Mouse (Mus musculus) neural tube, embryonic 12.5 days (tissue): Measurements from ENCODE around the gene Rbm42. TPM values are rescaled to one million over a fixed set of nuclear protein-coding genes. Genes with fewer than 3 reads are reported as not detected.

Source experiments
- ATAC-seq: fragments of 200-750 bp; cut with Nextera tagmentation; 2 replicates; pipeline ENCODE4 v1.8.0; 2017; ENCODE audit warnings: low read depth, mild to moderate bottlenecking, moderate TSS enrichment, moderate library complexity; ENCODE audit not compliant: low FRiP score
- H3K27ac ChIP-seq: fragments of 300-500 bp; sonication (generic); 2 replicates; pipeline ENCODE4 v1.5.1; 2016
- H3K27me3 ChIP-seq: fragments of 300-500 bp; sonication (generic); replicated peaks from 2 replicates; pipeline ENCODE4 v1.6.1; 2016; ENCODE audit warnings: mild to moderate bottlenecking
- H3K36me3 ChIP-seq: fragments of 300-500 bp; sonication (generic); 2 replicates; pipeline ENCODE4 v1.6.1; 2016; ENCODE audit warnings: mild to moderate bottlenecking
- H3K4me1 ChIP-seq: fragments of 300-500 bp; sonication (generic); 2 replicates; pipeline ENCODE4 v1.6.1; 2016
- H3K4me2 ChIP-seq: fragments of 300-500 bp; sonication (generic); replicated peaks from 2 replicates; pipeline ENCODE4 v1.6.1; 2016; ENCODE audit warnings: mild to moderate bottlenecking
- H3K4me3 ChIP-seq: fragments of 300-500 bp; sonication (generic); 2 replicates; pipeline ENCODE4 v1.5.1; 2016
- H3K9ac ChIP-seq: fragments of 300-500 bp; sonication (generic); 2 replicates; pipeline ENCODE4 v1.6.1; 2016; ENCODE audit warnings: mild to moderate bottlenecking
- H3K9me3 ChIP-seq: fragments of 300-500 bp; sonication (generic); 2 replicates; pipeline ENCODE4 v1.6.1; 2016; ENCODE audit warnings: mild to moderate bottlenecking
- WGBS: fragments of 180-500 bp; shearing (Covaris S2); methylation state at CpG from one replicate; pipeline ENCODE4 v1.1.7; 2016; 5-methylcytosine and 5-hydroxymethylcytosine counted together
- polyA plus RNA-seq: library from polyadenylated mRNA; unstranded; fragments of >200 nt; fragmentation: Nextera tagmentation; extraction: Ambion mirVana; gene quantifications from 2 replicates; pipeline ENCODE4 v1.2.1, GENCODE M21; 2016

Gene Rbm42
- polyA plus RNA-seq, 1 experiment from 2014 or later, result 167 TPM

- Histone ChIP-seq H3K4me2 (no peak overlapping the region), H3K4me3 (no peak overlapping the region), H3K27ac (no peak overlapping the region), H3K9ac (no peak overlapping the region), H3K27me3 (peaks cover 27% of the 10 kb centered on the region), H3K36me3 (peaks cover 45% of the 10 kb centered on the region), H3K4me1 (0 out of 2 replicates have a peak, but pooled peaks cover 5% of the 10 kb centered on the region), H3K9me3 (no peaks in the 10 kb centered on the region)
- ATAC-seq, result no peak
- 23% methylated on average over 4 of the region's 4 CpGs for WGBS
Measured at GRCm38 (mm10) chr7:30639083-30639482, 11.0 kb downstream of the Rbm42 start.

- WGBS, result 28% methylated on average over 11 of the region's 11 CpGs
Measured at GRCm38 (mm10) chr7:30636395-30636794, 13.7 kb downstream of the Rbm42 start.

DNA sequence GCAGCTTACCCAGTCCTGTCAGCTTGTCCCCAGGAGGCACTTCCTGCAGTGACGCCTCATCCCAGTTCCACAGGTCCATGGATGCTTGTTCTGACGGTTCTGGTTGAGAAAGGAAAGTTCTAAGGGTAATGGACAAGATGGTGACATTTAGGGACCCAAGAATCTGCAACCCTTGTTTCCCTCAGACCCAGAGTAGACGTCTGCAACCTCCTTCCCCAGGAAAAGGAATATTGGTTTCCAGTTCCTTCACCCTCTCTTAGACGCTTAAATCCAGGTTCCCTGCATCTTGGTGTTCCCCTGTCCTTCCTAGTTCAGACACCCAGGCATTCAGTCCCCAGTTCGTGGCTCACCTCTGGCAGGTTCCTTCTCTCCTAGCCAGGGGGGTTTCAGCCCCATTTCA is 14.4 kb downstream of the Rbm42 start, which contains the start of gene Etv2:
Etv2 (minus strand) TSS at position 101 of the 400 bp plus-strand sequence.
- Histone ChIP-seq H3K4me1 (0 out of 2 replicates have a peak, but pooled peaks cover 5% of the 10 kb centered on the region), H3K4me3 (peak within 1 kb of the TSS; percentile 16; the same call in 1 of the 2 replicates), H3K9me3 (no peaks in the 10 kb centered on the region), H3K4me2 (peak within 1 kb of the TSS; percentile 40), H3K36me3 (peaks cover 11% of the 10 kb centered on the region), H3K9ac (no peak within 1 kb of the TSS; the same call in 1 of the 2 replicates), H3K27ac (no peak within 1 kb of the TSS), H3K27me3 (peaks cover 57% of the 10 kb centered on the region)
- 4% methylated on average over 5 of the region's 5 CpGs for WGBS
- ATAC-seq, result no peak

More at GRCm38 (mm10) chr7:30636395-30636794, 13.7 kb downstream of the Rbm42 start:
- Histone ChIP-seq H3K27me3 (peaks cover 52% of the 10 kb centered on the region), H3K27ac (no peak overlapping the region), H3K4me3 (no peak overlapping the region), H3K4me2 (no peak overlapping the region), H3K4me1 (0 out of 2 replicates have a peak, but pooled peaks cover 5% of the 10 kb centered on the region), H3K9ac (no peak overlapping the region), H3K36me3 (peaks cover 18% of the 10 kb centered on the region), H3K9me3 (no peaks in the 10 kb centered on the region)
- no peak for ATAC-seq

DNA sequence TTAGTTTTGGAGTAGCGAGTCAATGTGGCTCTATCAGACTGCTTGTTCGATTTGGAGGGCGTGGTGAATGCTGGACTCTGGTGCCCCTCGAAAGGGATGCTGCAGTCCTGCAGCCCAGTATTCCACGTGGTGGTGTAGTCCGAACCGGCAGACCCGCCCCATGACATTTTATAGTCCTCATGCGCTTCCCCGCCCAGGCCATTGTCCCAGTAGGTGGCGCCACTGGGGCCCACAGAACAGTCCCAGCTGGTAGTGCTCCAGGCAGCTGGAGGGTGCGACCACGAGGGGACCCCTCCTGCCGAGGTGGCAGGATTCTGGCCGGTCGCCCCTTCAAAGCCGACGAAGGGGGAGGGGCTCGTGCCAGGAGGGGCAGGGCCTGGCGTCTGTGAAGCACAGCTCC is 15.5 kb downstream of the Rbm42 start:
- Histone ChIP-seq H3K27me3 (peaks cover 54% of the 10 kb centered on the region), H3K9me3 (no peaks in the 10 kb centered on the region), H3K36me3 (0 out of 2 replicates have a peak, but pooled peaks cover under 1% of the 10 kb centered on the region), H3K4me3 (peak overlapping the region; percentile 16; the same call in 1 of the 2 replicates), H3K4me2 (peak overlapping the region; percentile 40), H3K4me1 (0 out of 2 replicates have a peak, but pooled peaks cover 5% of the 10 kb centered on the region), H3K27ac (no peak overlapping the region), H3K9ac (no peak overlapping the region; the same call in 1 of the 2 replicates)
- under 1% methylated on average over 20 of the region's 20 CpGs for WGBS
- peak; percentile 41; the same call in 1 of the 2 replicates for ATAC-seq

- no peak overlapping the region for H3K9ac ChIP-seq
- H3K9me3 ChIP-seq, result no peaks in the 10 kb centered on the region
- no peaks in the 10 kb centered on the region for H3K36me3 ChIP-seq
- H3K27ac ChIP-seq, result no peak overlapping the region
- WGBS, result 4% methylated on average over 27 of the region's 27 CpGs
- peak overlapping the region; percentile 40; the same call in 1 of the 2 replicates for H3K4me2 ChIP-seq
- no peak for ATAC-seq
- no peak overlapping the region; the same call in 1 of the 2 replicates for H3K4me3 ChIP-seq
- H3K4me1 ChIP-seq, result 0 out of 2 replicates have a peak, but pooled peaks cover 5% of the 10 kb centered on the region
- H3K27me3 ChIP-seq, result peaks cover 54% of the 10 kb centered on the region
Measured at GRCm38 (mm10) chr7:30633762-30634412, 16.2 kb downstream of the Rbm42 start.

GRCm38 (mm10) chr7:30629013-30629412 is 21.1 kb downstream of the Rbm42 start:
- no peak for ATAC-seq
- Histone ChIP-seq H3K27me3 (peaks cover 29% of the 10 kb centered on the region), H3K9me3 (no peaks in the 10 kb centered on the region)

DNA sequence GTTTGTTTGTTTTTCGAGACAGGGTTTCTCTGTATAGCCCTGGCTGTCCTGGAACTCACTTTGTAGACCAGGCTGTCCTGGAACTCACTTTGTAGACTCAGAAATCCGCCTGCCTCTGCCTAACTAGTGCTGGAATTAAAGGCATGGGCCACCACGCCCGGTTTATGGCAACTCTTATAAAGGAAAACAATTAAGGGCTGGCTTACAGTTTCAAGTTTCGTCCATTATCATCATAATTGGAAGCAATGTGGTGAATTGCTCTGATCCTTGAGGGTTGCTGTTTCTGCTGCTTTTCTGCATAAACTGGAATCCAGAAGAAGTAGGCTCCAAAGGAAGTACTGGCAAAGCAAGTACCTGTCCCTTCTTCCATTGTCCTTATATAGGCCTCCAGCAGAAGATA is 23.5 kb downstream of the Rbm42 start:
- no peak overlapping the region; the same call in 1 of the 2 replicates for H3K4me2 ChIP-seq
- no peak overlapping the region for H3K9ac ChIP-seq
- no peak overlapping the region for H3K4me3 ChIP-seq
- peaks cover 6% of the 10 kb centered on the region; the same call in 1 of the 2 replicates for H3K27me3 ChIP-seq
- peaks cover 11% of the 10 kb centered on the region for H3K4me1 ChIP-seq
- H3K27ac ChIP-seq, result no peak overlapping the region
- no peaks in the 10 kb centered on the region for H3K9me3 ChIP-seq
- peaks cover 31% of the 10 kb centered on the region for H3K36me3 ChIP-seq
- WGBS, result 90% methylated on average over 5 of the region's 5 CpGs
- no peak for ATAC-seq

More at GRCm38 (mm10) chr7:30629013-30629412, 21.1 kb downstream of the Rbm42 start:
- Histone ChIP-seq H3K9ac (no peak overlapping the region), H3K27ac (no peak overlapping the region), H3K4me3 (no peak overlapping the region), H3K4me2 (no peak overlapping the region), H3K4me1 (peaks cover 11% of the 10 kb centered on the region), H3K36me3 (peaks cover 8% of the 10 kb centered on the region; the same call in 1 of the 2 replicates)

DNA sequence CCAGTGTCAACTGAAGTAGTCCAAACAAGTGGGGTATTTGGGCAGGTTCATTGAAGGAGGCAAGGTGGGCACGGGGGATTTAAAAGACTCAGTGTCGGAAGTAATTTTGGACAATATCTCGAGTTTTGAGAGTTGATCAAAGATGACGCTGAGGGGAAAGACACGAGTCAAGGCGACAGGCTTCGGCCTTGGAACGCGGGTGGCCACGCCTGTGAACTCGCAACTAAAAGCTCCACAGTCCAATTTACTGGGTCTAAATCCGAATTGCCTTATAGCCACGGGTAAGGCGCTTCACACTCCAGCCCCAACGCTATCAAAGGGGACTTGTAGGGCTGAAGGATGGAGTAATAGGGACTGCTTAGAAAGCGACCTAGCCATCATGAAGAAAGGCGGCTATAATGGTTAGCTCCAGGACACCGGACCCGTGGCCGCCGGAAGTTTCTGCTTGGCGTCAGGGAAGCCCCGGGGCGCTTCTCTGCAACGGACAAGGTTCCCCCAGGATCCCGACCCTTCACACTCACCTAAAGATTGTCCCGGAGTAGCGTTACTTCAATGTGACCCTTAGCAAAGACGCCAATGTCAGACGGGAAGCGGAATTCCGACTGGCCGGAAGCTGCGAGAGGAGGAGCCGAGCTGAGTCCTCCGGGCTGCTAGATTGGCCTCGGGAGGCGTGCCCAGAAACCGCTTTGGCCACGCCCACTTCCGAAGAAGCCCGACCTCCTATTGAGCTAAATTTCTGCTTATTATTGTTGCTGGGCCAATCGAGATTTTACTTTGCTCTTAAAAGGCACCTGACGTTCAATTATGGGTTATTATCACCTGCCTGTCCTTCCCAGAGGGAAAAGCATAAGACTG is 24.4 kb downstream of the Rbm42 start, which contains the start of gene Cox6b1:
Cox6b1 (minus strand) TSS at position 622 of the 855 bp plus-strand sequence.
- Histone ChIP-seq H3K9me3 (no peaks in the 10 kb centered on the region), H3K4me1 (peaks cover 11% of the 10 kb centered on the region), H3K27ac (no peak within 1 kb of the TSS), H3K4me2 (peak within 1 kb of the TSS; percentile 91), H3K4me3 (peak within 1 kb of the TSS; percentile 82), H3K36me3 (peaks cover 37% of the 10 kb centered on the region), H3K27me3 (no peaks in the 10 kb centered on the region), H3K9ac (peak within 1 kb of the TSS; percentile 83)
- 2% methylated on average over 44 of the region's 44 CpGs for WGBS
- ATAC-seq, result peak; percentile 86

DNA sequence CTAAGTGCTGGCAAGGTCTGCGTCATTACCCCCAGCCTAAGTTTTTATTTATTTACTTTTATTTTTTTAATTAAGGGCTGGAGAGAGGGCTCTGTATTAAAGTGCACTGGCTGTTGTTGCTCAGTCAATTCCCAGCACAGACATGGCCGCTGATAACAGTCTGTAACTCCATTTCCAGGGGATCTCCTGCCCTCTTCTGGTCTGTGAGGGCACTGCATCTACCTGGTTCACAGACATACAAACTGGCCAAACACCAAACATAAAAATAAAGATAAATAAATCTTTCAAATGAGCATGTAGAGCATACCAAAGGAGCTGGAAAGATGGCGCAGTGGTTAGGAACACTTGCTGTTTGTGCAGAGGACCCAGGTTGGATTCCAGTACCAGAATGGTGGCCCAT is 30.9 kb downstream of the Rbm42 start:
- Histone ChIP-seq H3K36me3 (peaks cover 78% of the 10 kb centered on the region), H3K4me3 (no peak overlapping the region), H3K4me2 (no peak overlapping the region), H3K9ac (no peak overlapping the region), H3K27ac (no peak overlapping the region), H3K27me3 (no peaks in the 10 kb centered on the region), H3K4me1 (no peaks in the 10 kb centered on the region), H3K9me3 (no peaks in the 10 kb centered on the region)
- WGBS, result 89% methylated on average over 3 of the region's 3 CpGs
- ATAC-seq, result no peak

- Histone ChIP-seq H3K27me3 (no peaks in the 10 kb centered on the region), H3K36me3 (peaks cover 72% of the 10 kb centered on the region), H3K4me3 (no peak overlapping the region), H3K27ac (no peak overlapping the region), H3K4me1 (no peaks in the 10 kb centered on the region), H3K9ac (no peak overlapping the region), H3K4me2 (no peak overlapping the region), H3K9me3 (no peaks in the 10 kb centered on the region)
- no peak for ATAC-seq
- WGBS, result 95% methylated on average over 9 of the region's 9 CpGs
Measured at GRCm38 (mm10) chr7:30618658-30619057, 31.5 kb downstream of the Rbm42 start.

DNA sequence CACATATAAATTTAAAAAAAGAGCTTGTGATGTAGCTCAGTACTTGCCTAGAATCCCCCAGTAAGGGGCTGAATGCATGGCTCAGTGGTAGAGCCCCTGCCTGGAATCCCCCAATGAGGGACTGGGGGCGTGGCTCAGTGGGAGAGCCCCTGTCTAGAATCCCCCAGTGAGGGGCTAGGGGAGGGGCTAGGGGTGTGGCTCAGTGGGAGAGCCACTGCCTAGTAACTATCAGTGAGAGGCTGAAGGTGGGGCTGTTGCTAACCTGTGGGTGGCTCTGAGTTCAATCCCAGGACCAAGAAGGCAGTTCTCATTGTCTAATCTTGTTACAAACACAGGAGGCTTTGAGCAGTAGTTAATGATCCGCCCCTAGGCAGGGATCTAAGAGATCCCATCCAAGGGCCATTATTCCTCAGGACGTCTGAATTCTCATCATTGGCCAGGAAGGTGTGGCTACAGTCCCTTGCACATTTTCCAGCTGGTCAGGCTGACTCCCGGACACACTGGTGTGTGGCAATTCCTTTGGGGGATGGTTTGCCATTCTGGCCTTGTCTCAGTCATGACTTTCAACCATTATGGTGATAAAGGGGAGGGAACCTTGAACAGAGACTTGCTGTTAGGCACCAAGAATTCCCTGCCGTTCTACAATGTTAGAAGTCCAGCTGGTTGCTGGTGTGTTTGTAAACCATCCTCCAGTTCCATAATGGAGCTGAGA is 34.9 kb downstream of the Rbm42 start:
- Histone ChIP-seq H3K4me3 (no peak overlapping the region), H3K4me1 (peaks cover 6% of the 10 kb centered on the region; the same call in 1 of the 2 replicates), H3K4me2 (no peak overlapping the region), H3K9me3 (no peaks in the 10 kb centered on the region), H3K27me3 (no peaks in the 10 kb centered on the region), H3K9ac (no peak overlapping the region), H3K36me3 (peaks cover 47% of the 10 kb centered on the region), H3K27ac (no peak overlapping the region)
- 0 out of 2 replicates have a peak, but pooled peaks have one; percentile 29 for ATAC-seq
- WGBS, result 60% methylated on average over 5 of the region's 5 CpGs
